Mouse (Mus musculus): ENCODE data around the gene Tspan4. TPM values are rescaled to one million over a fixed set of nuclear protein-coding genes. Genes with fewer than 3 reads are reported as not detected.

The Tspan4 gene
- polyA plus RNA-seq (2012; rRNA removed), result 30.1 and 34.6 TPM in 2 replicates

DNA sequence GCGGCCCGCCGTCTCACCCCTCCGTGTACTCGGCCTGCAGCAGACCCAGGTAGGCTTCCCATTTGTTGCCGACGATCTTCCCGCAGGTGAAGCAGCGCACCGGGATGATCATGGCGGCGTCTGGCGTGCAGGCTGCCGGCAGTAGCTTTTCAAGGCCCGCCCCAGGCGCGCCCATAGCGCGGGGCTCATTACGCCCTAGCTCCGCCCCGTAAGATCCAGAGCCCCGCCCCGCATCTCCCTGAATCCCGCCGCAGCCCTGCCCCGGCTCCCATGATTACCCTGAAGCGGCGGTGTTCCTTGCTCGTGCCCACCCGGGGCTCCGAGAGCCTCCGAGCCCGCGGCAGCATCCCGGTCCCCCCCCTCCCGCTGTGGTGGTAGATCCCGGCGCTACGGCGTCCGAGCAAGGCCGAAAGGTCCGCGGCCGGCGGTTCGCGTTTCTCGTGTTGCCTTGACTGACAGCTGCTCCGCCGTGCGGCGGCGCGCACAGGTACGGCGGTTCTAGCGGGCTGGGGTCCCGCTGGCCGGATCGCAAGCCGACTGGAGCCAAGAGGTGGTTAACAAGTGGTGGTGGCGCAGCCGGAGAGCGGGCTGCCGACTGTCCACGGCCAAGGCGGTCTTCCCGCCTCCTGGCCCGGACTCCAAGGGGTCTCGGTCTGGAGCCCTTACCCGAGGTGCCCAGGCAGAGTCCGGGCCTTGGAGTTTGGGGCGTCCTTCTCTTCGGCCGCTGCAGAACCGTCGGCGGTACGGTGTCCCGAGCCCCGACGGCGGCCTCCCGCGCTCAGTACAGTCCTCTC is at the start of gene Tspan4, which contains the start of gene Polr2l:
Tspan4 (plus strand) TSS at position 230 of the 794 bp plus-strand sequence.
Polr2l (minus strand) TSS at position 122 of the 794 bp plus-strand sequence.

GRCm38 (mm10) chr7:141429310-141429709 is 45.7 kb upstream of the Tspan4 start, which contains the start of gene Cend1:
TSS of gene Cend1 (minus strand) at chr7:141429491.

GRCm38 (mm10) chr7:141437178-141438120 is 37.6 kb upstream of the Tspan4 start, which contains the start of gene Slc25a22:
TSS of gene Slc25a22 (minus strand) at chr7:141437892.

DNA sequence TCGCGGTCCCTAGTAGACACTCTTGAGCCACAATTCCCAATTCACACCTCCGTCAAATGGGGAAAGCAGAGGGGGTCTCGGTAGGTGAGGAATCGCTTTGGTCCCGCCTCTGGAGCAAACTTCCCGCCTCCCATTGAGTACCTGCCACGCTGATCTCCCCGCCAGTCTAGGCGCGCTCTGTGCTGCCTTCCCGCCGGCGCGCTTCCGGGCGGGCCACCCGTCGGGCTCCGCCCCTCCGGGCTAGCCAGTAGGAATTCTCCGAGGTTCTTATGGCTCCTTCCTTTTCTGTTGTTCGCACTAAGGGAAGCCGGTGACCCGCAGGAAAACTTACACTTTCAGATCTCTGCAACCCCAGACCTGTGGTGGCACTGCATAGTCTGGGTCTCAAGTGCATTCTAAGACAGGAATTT is 31.2 kb upstream of the Tspan4 start, which contains the start of gene Pidd1:
Pidd1 (minus strand) TSS at position 198 of the 410 bp plus-strand sequence.

DNA sequence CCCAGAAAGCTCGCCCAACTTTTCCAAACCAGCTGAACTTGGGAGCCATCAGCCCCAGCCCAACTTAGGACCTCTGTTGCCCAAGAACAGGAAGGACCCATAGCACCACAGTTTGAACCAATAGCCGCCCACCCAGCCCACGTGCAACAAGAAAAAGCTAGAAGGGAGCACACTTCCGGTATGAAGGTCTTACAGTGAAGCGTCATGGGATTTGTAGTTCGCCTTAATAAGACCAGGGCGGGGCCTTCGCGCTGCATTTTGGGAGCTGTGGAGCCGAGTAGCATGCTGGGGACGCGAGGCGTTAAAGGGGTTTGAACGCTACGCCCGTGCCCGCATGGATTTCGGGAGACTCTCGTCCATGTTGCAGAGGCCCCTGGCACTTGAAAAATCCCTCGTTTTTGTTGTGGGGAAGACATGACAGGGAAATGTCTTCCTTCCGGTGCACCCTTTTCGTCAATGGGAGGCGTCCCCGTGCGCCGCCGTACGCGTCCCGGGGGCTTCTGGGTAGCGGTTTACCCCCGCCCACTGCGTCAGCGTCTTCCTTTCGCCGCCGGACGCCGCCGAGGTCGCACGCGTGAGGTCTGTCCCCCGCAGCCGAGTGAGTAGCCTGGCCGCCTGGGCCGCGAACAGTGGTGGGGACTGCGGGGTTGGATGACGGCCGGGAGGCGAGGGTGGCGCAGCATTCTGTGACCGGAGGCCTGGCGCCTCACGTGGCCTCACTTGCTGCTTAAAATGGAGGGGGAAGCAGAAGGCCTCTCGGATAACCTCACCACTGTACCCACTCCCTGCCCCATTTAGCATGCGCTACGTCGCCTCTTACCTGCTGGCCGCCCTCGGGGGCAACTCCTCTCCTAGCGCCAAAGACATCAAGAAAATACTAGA is 27.7 kb upstream of the Tspan4 start, which contains the start of gene Rplp2:
Rplp2 (plus strand) TSS at position 261 of the 882 bp plus-strand sequence.

DNA sequence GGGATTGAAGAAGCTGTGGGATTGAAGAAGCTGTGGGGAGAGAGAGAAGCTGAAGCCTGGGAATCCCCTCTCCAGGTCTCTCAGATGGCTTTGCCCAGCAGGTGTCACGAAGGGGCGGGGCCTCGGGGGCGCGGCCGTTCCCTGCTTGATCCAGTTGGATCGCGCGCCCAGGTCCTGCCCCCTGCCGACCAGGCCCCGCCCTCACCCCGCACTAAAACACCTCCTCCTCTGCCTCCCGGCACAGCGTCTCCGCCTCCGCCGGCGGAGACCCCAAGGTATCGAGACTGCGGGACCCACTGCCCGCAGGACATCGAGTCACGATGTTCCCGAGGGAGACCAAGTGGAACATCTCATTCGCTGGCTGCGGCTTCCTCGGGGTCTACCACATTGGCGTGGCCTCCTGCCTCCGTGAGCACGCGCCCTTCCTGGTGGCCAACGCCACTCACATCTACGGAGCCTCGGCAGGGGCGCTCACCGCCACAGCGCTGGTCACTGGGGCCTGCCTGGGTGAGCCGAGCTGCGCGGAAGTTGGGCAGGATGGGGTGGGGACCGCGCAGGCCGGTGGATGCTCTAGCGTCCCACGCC is 20.0 kb upstream of the Tspan4 start, which contains the start of gene Pnpla2:
Pnpla2 (plus strand) TSS at position 232 of the 585 bp plus-strand sequence.

DNA sequence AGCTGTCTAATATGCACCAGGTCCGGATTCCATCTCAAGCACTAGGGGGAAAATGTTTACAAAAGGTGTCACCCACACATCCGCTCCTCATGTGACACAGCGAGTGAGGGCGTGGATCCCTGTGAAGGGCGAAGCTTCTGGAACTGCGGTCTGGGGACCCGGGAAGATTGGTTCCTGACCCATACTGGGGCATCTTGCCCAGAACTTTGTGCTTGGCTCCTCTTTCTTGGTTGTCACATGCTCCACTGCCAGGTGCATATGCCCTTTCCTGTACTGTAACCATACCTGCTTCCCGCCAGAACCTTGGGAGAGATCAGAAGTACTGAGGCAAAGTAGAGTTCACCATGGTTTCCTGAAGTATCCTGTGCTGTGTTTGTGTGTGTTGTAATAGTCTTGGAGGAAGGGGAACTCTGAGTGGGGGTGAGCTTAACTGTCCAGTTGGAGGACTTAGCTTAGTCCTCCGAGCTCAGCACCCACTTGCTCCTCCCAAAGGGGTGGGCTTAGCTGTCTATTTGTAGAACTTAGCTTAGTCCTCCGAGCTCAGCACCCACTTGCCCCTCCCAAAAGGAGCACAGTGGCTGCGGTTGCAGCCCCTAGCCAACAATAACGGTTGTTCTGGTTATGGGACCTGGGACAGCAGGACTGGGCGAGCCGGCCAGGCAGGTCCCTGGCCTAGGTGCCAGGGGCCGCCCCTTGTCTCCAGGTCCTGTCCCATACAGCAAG is 14.5 kb upstream of the Tspan4 start, which contains the start of gene Cracr2b:
Cracr2b (plus strand) TSS at position 704 of the 723 bp plus-strand sequence.

DNA sequence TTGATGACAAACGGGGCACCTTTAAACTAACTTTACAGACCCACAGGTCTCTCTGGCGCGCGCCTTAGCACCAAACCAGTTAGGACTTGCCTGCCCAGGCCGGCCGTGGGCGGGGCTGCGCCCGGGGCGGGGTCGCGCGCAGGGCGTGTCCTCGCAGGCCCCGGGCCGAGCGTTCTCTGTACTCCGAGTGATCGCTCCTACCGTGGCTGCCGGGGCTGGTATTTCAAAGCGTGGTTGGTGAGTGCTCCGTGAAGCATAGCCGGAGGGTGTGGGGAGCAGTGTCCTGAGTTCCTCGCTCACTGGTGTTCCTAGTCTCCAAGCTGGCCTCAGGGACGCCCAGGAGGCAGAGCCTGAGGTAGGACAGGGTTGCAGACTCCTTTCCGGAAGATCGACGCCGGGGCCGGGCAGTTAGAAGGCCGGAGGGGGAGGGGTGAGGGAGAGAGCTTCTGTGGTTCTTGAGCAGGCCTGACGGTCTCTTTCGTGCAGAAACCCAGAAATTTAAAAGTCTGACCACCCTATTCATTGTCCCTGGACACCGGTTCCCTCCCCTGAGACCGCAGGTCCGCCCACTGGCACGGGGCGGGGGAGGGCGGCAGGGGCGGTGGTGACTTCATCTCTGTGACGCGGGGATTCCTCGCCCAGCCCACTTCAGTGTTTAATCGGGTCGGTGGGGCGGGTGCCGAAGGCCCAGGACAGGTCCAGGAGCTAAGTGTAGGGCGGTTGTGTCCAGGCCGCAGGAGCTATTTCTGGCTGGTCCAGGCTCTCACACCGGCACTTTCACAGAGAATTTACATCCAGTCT is 7.6 kb upstream of the Tspan4 start, which contains the start of gene Cd151:
Cd151 (plus strand) TSS at position 163 of the 801 bp plus-strand sequence.

DNA sequence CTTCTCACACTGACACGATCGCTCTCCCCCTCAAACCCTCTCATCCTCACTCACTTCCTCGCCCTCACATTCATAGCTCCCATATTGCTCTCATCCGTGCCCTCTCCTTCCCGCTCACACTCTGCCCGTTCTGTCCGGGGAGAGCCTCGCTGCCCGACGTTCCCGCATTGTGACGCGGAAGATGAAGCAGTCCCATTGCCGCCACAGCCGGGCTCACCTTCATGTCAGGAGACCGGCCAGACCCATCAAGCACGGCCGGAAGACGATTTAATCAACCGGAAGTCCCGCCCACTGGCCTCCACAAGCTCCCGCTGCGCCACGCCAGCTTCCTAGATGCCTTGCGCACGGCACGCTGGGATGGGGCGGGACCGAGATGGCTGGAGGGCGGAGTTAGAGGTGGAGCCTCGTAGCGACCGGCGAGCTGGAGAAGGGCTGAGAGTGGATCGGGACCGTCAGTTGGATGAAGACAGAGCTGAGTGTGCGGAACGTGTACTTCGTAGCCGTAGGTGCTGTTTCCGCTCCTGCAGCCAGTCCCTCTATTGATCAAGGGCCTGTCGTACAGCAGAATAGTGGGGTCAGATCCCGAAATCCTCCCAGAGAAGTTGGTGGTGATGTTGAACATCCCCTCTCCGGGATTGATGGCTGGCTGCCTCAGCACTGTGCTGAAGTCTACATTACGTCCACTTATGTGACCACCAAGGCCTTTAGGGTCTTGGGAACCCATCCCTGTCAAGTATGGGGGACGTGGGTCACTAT is 64.7 kb downstream of the Tspan4 start, which contains the start of gene Chid1:
Chid1 (minus strand) TSS at position 302 of the 756 bp plus-strand sequence.

Other genes with a start within 250 kb of the Tspan4 start
- gene Phrf1, start 246.5 kb upstream of the Tspan4 start, polyA plus RNA-seq (2012; rRNA removed), result 20.1 and 28.0 TPM in 2 replicates
- gene Irf7, start 208.8 kb upstream of the Tspan4 start, polyA plus RNA-seq (2012; rRNA removed), result 200 and 285 TPM in 2 replicates
- gene Cdhr5, start 198.5 kb upstream of the Tspan4 start, polyA plus RNA-seq (2012; rRNA removed), result 405 and 478 TPM in 2 replicates
- 105 and 193 TPM in 2 replicates for gene Sct, start 196.1 kb upstream of the Tspan4 start, polyA plus RNA-seq (2012; rRNA removed)
- 0.13 and 0.29 TPM in 2 replicates for gene Drd4, start 183.2 kb upstream of the Tspan4 start, polyA plus RNA-seq (2012; rRNA removed)
- 21.1 and 26.0 TPM in 2 replicates for gene Deaf1, start 147.6 kb upstream of the Tspan4 start, polyA plus RNA-seq (2012; rRNA removed)
- 22.3 and 31.1 TPM in 2 replicates for gene Tmem80, start 147.5 kb upstream of the Tspan4 start, polyA plus RNA-seq (2012; rRNA removed)
- gene Eps8l2, start 136.4 kb upstream of the Tspan4 start, polyA plus RNA-seq (2012; rRNA removed), result 257 and 334 TPM in 2 replicates
- 262 and 282 TPM in 2 replicates for gene Taldo1, start 83.0 kb upstream of the Tspan4 start, polyA plus RNA-seq (2012; rRNA removed)
- gene Gatd1, start 61.1 kb upstream of the Tspan4 start, polyA plus RNA-seq (2012; rRNA removed), result 61.5 and 75.6 TPM in 2 replicates
- gene Cend1, start 45.7 kb upstream of the Tspan4 start, polyA plus RNA-seq (2012; rRNA removed), result 2.0 and 2.2 TPM in 2 replicates
- 65.1 and 72.7 TPM in 2 replicates for gene Slc25a22, start 37.3 kb upstream of the Tspan4 start, polyA plus RNA-seq (2012; rRNA removed)
- 11.9 and 14.2 TPM in 2 replicates for gene Pidd1, start 31.2 kb upstream of the Tspan4 start, polyA plus RNA-seq (2012; rRNA removed)
- 439 and 527 TPM in 2 replicates for gene Rplp2, start 27.9 kb upstream of the Tspan4 start, polyA plus RNA-seq (2012; rRNA removed)
- 212 and 220 TPM in 2 replicates for gene Pnpla2, start 20.0 kb upstream of the Tspan4 start, polyA plus RNA-seq (2012; rRNA removed)
- 147 and 153 TPM in 2 replicates for gene Cracr2b, start 14.1 kb upstream of the Tspan4 start, polyA plus RNA-seq (2012; rRNA removed)
- 370 and 431 TPM in 2 replicates for gene Cd151, start 7.8 kb upstream of the Tspan4 start, polyA plus RNA-seq (2012; rRNA removed)
- gene Polr2l, start 108 bp upstream of the Tspan4 start, polyA plus RNA-seq (2012; rRNA removed), result 27.1 and 30.2 TPM in 2 replicates
- 37.4 and 44.9 TPM in 2 replicates for gene Chid1, start 64.6 kb downstream of the Tspan4 start, polyA plus RNA-seq (2012; rRNA removed)
- 38.8 and 43.3 TPM in 2 replicates for gene Ap2a2, start 86.9 kb downstream of the Tspan4 start, polyA plus RNA-seq (2012; rRNA removed)
- 0.14 and 0.29 TPM in 2 replicates for gene Muc6, start 180.1 kb downstream of the Tspan4 start, polyA plus RNA-seq (2012; rRNA removed)
- 9,788 and 12,769 TPM in 2 replicates for gene Muc2, start 215.1 kb downstream of the Tspan4 start, polyA plus RNA-seq (2012; rRNA removed)